Mouse (Mus musculus): ENCODE data around the gene Abca17. TPM values are rescaled to one million over a fixed set of nuclear protein-coding genes. Genes with fewer than 3 reads are reported as not detected.

Gene Abca17
- polyA plus RNA-seq, 1 experiment: not detected

DNA sequence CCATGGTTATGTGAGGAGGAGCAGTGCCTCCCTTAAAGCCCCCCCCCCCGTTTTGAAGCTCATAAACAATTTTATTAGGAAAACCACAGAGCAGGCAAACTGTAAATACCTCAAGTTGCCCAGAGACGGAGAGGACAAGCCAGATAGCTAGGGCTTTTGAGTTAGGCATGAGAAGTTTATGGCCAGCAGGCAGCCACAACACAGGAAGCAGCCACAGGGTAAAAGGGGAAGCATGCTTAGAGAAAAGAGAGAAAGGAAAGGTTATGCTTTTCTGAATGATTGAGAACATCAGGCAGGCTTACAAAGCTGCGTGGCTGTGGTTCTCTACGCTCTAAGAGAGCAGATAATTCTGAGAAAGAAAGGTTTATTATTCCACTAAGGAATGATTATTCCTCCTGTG lies 90.4 kb downstream of the Abca17 start:
- TF ChIP-seq POLR2A (IDR thresholded peaks at IDR 0.05; ENCODE audit: insufficient read depth, low read depth, low read length) (no peak), CTCF (IDR thresholded peaks at IDR 0.05; ENCODE audit: insufficient read depth, low read depth, low read length) (no peak)
- Histone ChIP-seq H3K27ac (ENCODE audit: insufficient read depth, low read depth, low read length) (no peak overlapping the region), H3K4me1 (ENCODE audit: control insufficient read depth, insufficient read depth, low read length) (no peaks in the 10 kb centered on the region), H3K4me3 (ENCODE audit: insufficient read depth, low read depth, low read length) (no peak overlapping the region)
- WGBS: 72% methylated on average over 4 of the region's 4 CpGs

DNA sequence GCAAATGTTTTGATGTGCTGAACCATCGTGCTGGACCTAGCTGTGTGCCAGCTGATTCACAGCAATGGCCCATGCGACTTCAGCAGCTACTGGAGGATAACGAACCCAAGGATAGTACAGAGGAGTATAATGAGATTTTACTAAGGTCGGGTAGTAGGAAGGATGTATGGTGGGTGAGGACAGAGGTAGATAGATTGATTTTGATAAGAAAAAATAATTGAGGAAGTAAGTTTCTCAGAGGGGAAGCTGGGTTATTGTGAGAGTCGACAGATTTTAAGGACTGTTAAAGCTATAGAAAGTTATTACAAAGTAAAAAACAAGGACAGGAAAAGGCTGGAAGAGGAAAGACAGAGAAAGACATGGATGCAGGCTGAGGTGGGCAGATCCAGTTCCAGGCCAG lies 91.2 kb downstream of the Abca17 start:
- Histone ChIP-seq H3K27ac (ENCODE audit: insufficient read depth, low read depth, low read length) (no peak overlapping the region), H3K4me1 (ENCODE audit: control insufficient read depth, insufficient read depth, low read length) (no peaks in the 10 kb centered on the region), H3K4me3 (ENCODE audit: insufficient read depth, low read depth, low read length) (no peak overlapping the region)
- WGBS: 63% methylated on average over 5 of the region's 5 CpGs
- TF ChIP-seq CTCF (IDR thresholded peaks at IDR 0.05; ENCODE audit: insufficient read depth, low read depth, low read length) (no peak), POLR2A (IDR thresholded peaks at IDR 0.05; ENCODE audit: insufficient read depth, low read depth, low read length) (no peak)

GRCm38 (mm10) chr17:24258981-24259380 lies 91.9 kb downstream of the Abca17 start:
- WGBS: 72% methylated on average over 4 of the region's 4 CpGs
- H3K4me3 ChIP-seq (ENCODE audit: insufficient read depth, low read depth, low read length): no peak overlapping the region
- TF ChIP-seq CTCF (IDR thresholded peaks at IDR 0.05; ENCODE audit: insufficient read depth, low read depth, low read length) (no peak), POLR2A (IDR thresholded peaks at IDR 0.05; ENCODE audit: insufficient read depth, low read depth, low read length) (no peak)
- no peaks in the 10 kb centered on the region for H3K4me1 ChIP-seq (ENCODE audit: control insufficient read depth, insufficient read depth, low read length)
- H3K27ac ChIP-seq (ENCODE audit: insufficient read depth, low read depth, low read length): no peak overlapping the region

- H3K4me3 ChIP-seq (ENCODE audit: insufficient read depth, low read depth, low read length): no peak overlapping the region
- no peak overlapping the region for H3K27ac ChIP-seq (ENCODE audit: insufficient read depth, low read depth, low read length)
- no peak for TF ChIP-seq CTCF (IDR thresholded peaks at IDR 0.05; ENCODE audit: insufficient read depth, low read depth, low read length)
- TF ChIP-seq POLR2A (IDR thresholded peaks at IDR 0.05; ENCODE audit: insufficient read depth, low read depth, low read length): no peak
- 0 out of 2 replicates have a peak, but pooled peaks cover 2% of the 10 kb centered on the region for H3K4me1 ChIP-seq (ENCODE audit: control insufficient read depth, insufficient read depth, low read length)
- WGBS: 97% methylated on average over 2 of the region's 2 CpGs
Observed at GRCm38 (mm10) chr17:24252329-24252728, 98.5 kb downstream of the Abca17 start.

- H3K27ac ChIP-seq (ENCODE audit: insufficient read depth, low read depth, low read length): no peak within 1 kb of the TSS
- 0 out of 2 replicates have a peak, but pooled peaks cover 2% of the 10 kb centered on the region for H3K4me1 ChIP-seq (ENCODE audit: control insufficient read depth, insufficient read depth, low read length)
- WGBS: under 1% methylated on average over 48 of the region's 48 CpGs
Observed at GRCm38 (mm10) chr17:24251320-24252069, 99.4 kb downstream of the Abca17 start, which contains the start of gene Ccnf. TSS of gene Ccnf (minus strand) at chr17:24251484.

GRCm38 (mm10) chr17:24250988-24251319 lies 99.9 kb downstream of the Abca17 start:
- H3K4me1 ChIP-seq (ENCODE audit: control insufficient read depth, insufficient read depth, low read length): 0 out of 2 replicates have a peak, but pooled peaks cover 2% of the 10 kb centered on the region
- peak overlapping the region; percentile 67 for H3K4me3 ChIP-seq (ENCODE audit: insufficient read depth, low read depth, low read length)
- H3K27ac ChIP-seq (ENCODE audit: insufficient read depth, low read depth, low read length): no peak overlapping the region
- TF ChIP-seq POLR2A (IDR thresholded peaks at IDR 0.05; ENCODE audit: insufficient read depth, low read depth, low read length) (peak; percentile 72; the same call in 1 of the 2 replicates), CTCF (IDR thresholded peaks at IDR 0.05; ENCODE audit: insufficient read depth, low read depth, low read length) (no peak)
- WGBS: under 1% methylated on average over 32 of the region's 32 CpGs

More at GRCm38 (mm10) chr17:24251320-24252069, 99.4 kb downstream of the Abca17 start, which contains the start of gene Ccnf:
- H3K4me3 ChIP-seq (ENCODE audit: insufficient read depth, low read depth, low read length): peak within 1 kb of the TSS; percentile 67
- TF ChIP-seq POLR2A (IDR thresholded peaks at IDR 0.05; ENCODE audit: insufficient read depth, low read depth, low read length) (0 out of 2 replicates have a peak, but pooled peaks have one; percentile 3), CTCF (IDR thresholded peaks at IDR 0.05; ENCODE audit: insufficient read depth, low read depth, low read length) (no peak)

- WGBS: 98% methylated on average over 2 of the region's 2 CpGs
- H3K4me1 ChIP-seq (ENCODE audit: control insufficient read depth, insufficient read depth, low read length): peaks cover 8% of the 10 kb centered on the region
- no peak overlapping the region for H3K4me3 ChIP-seq (ENCODE audit: insufficient read depth, low read depth, low read length)
- TF ChIP-seq POLR2A (IDR thresholded peaks at IDR 0.05; ENCODE audit: insufficient read depth, low read depth, low read length): no peak
- no peak for TF ChIP-seq CTCF (IDR thresholded peaks at IDR 0.05; ENCODE audit: insufficient read depth, low read depth, low read length)
- H3K27ac ChIP-seq (ENCODE audit: insufficient read depth, low read depth, low read length): no peak overlapping the region
Observed at GRCm38 (mm10) chr17:24248641-24249040, 102.2 kb downstream of the Abca17 start.

DNA sequence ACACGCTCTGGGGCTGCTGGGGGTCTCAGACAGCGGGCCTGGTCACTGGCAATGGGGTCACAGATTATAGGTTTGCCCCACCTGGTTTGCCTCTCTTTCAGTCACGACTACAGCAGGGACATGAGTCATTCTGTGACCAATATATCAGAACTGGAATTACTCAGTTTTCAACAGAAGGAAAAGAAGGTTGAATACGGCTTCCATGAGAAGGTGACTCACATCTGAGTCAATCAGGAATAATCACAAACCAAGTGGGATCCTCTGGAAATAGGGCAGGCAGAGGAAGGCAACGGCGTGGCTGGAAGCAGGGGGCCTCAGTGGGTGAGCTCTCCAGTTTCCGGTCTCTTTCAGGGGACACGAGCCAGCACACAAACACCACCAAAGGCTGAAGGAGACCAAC lies 106.8 kb downstream of the Abca17 start:
- no peak for TF ChIP-seq POLR2A (IDR thresholded peaks at IDR 0.05; ENCODE audit: insufficient read depth, low read depth, low read length)
- no peak for TF ChIP-seq CTCF (IDR thresholded peaks at IDR 0.05; ENCODE audit: insufficient read depth, low read depth, low read length)
- no peak overlapping the region for H3K4me3 ChIP-seq (ENCODE audit: insufficient read depth, low read depth, low read length)
- H3K4me1 ChIP-seq (ENCODE audit: control insufficient read depth, insufficient read depth, low read length): peaks cover 6% of the 10 kb centered on the region
- 51% methylated on average over 8 of the region's 8 CpGs for WGBS
- peak overlapping the region; percentile 88 for H3K27ac ChIP-seq (ENCODE audit: insufficient read depth, low read depth, low read length)

GRCm38 (mm10) chr17:24243311-24243969 lies 107.4 kb downstream of the Abca17 start:
- 82% methylated on average over 4 of the region's 4 CpGs for WGBS
- TF ChIP-seq POLR2A (IDR thresholded peaks at IDR 0.05; ENCODE audit: insufficient read depth, low read depth, low read length): no peak
- no peak for TF ChIP-seq CTCF (IDR thresholded peaks at IDR 0.05; ENCODE audit: insufficient read depth, low read depth, low read length)
- no peak overlapping the region for H3K4me3 ChIP-seq (ENCODE audit: insufficient read depth, low read depth, low read length)
- H3K27ac ChIP-seq (ENCODE audit: insufficient read depth, low read depth, low read length): peak overlapping the region; percentile 88
- peaks cover 6% of the 10 kb centered on the region for H3K4me1 ChIP-seq (ENCODE audit: control insufficient read depth, insufficient read depth, low read length)
